Mouse (Mus musculus) lung, embryonic 16.5 days (tissue): Measurements from ENCODE around the gene Lrmda. TPM values are rescaled to one million over a fixed set of nuclear protein-coding genes. Genes with fewer than 3 reads are reported as not detected.

ENCODE experiments used
- ATAC-seq: fragments of 200-750 bp; cut with Nextera tagmentation; 2 replicates; pipeline ENCODE4 v1.8.0; 2017; ENCODE audit warnings: low read depth, mild to moderate bottlenecking, moderate library complexity
- H3K27ac ChIP-seq: fragments of 300-500 bp; sonication (generic); 2 replicates; pipeline ENCODE4 v1.5.1; 2014; ENCODE audit warnings: mild to moderate bottlenecking, control low read depth, low read length
- H3K27me3 ChIP-seq: fragments of 300-500 bp; sonication (generic); 2 replicates; pipeline ENCODE4 v1.6.1; 2014; ENCODE audit warnings: low read depth, low read length, mixed read lengths; ENCODE audit not compliant: control insufficient read depth, insufficient read depth
- H3K36me3 ChIP-seq: fragments of 300-500 bp; sonication (generic); 2 replicates; pipeline ENCODE4 v1.6.1; 2014; ENCODE audit warnings: low read length; ENCODE audit not compliant: control insufficient read depth, insufficient read depth
- H3K4me1 ChIP-seq: fragments of 300-500 bp; sonication (generic); replicated peaks from 2 replicates; pipeline ENCODE4 v1.6.1; 2014; ENCODE audit warnings: low read length, mixed read lengths; ENCODE audit not compliant: control insufficient read depth, insufficient read depth
- H3K4me2 ChIP-seq: fragments of 300-500 bp; sonication (generic); 2 replicates; pipeline ENCODE4 v1.6.1; 2014; ENCODE audit warnings: low read depth, low read length, control low read depth
- H3K4me3 ChIP-seq: fragments of 300-500 bp; sonication (generic); 2 replicates; pipeline ENCODE4 v1.5.1; 2014; ENCODE audit warnings: mild to moderate bottlenecking, low read length, control low read depth
- H3K9ac ChIP-seq: fragments of 300-500 bp; sonication (generic); 2 replicates; pipeline ENCODE4 v1.6.1; 2014; ENCODE audit warnings: low read length, control low read depth
- H3K9me3 ChIP-seq: fragments of 300-500 bp; sonication (generic); 2 replicates; pipeline ENCODE4 v1.6.1; 2016; ENCODE audit warnings: low read length; ENCODE audit not compliant: control insufficient read depth
- WGBS: fragments of 180-500 bp; shearing (Covaris S2); extraction: QIAGEN DNeasy Blood & Tissue Kit; methylation state at CpG from one replicate; pipeline ENCODE4 v1.1.7; 2014; 5-methylcytosine and 5-hydroxymethylcytosine counted together
- polyA plus RNA-seq: library from polyadenylated mRNA; unstranded; fragments of >200 nt; fragmentation: Nextera tagmentation; extraction: Ambion mirVana; gene quantifications from 2 replicates; pipeline ENCODE4 v1.2.1, GENCODE M21; 2015

The Lrmda gene
- polyA plus RNA-seq, 1 experiment from 2014 or later, result 1.2 TPM

- Histone ChIP-seq H3K4me3 (no peak overlapping the region), H3K4me2 (no peak overlapping the region), H3K9me3 (no peaks in the 10 kb centered on the region), H3K27ac (no peak overlapping the region), H3K4me1 (peaks cover 12% of the 10 kb centered on the region), H3K9ac (no peak overlapping the region), H3K27me3 (no peaks in the 10 kb centered on the region), H3K36me3 (no peaks in the 10 kb centered on the region)
- no peak for ATAC-seq
- WGBS, result 48% methylated on average over 4 of the region's 4 CpGs
Measured at GRCm38 (mm10) chr14:22931114-22931822, 911.8 kb downstream of the Lrmda start.

GRCm38 (mm10) chr14:22936701-22937100, 917.2 kb downstream of the Lrmda start:
- Histone ChIP-seq H3K9ac (no peak overlapping the region), H3K36me3 (no peaks in the 10 kb centered on the region), H3K4me1 (no peaks in the 10 kb centered on the region), H3K4me3 (no peak overlapping the region), H3K4me2 (no peak overlapping the region), H3K27ac (no peak overlapping the region), H3K9me3 (no peaks in the 10 kb centered on the region), H3K27me3 (no peaks in the 10 kb centered on the region)
- 73% methylated on average over 3 of the region's 3 CpGs for WGBS
- no peak for ATAC-seq

GRCm38 (mm10) chr14:22940576-22940975, 921.1 kb downstream of the Lrmda start:
- Histone ChIP-seq H3K9me3 (no peaks in the 10 kb centered on the region), H3K4me1 (no peaks in the 10 kb centered on the region), H3K27ac (no peak overlapping the region), H3K4me3 (no peak overlapping the region), H3K9ac (no peak overlapping the region), H3K4me2 (no peak overlapping the region), H3K36me3 (no peaks in the 10 kb centered on the region), H3K27me3 (no peaks in the 10 kb centered on the region)
- WGBS, result 21% methylated on average over 2 of the region's 2 CpGs
- no peak for ATAC-seq

- H3K9me3 ChIP-seq, result no peaks in the 10 kb centered on the region
- no peak overlapping the region for H3K4me3 ChIP-seq
- H3K4me2 ChIP-seq, result no peak overlapping the region
- no peaks in the 10 kb centered on the region for H3K4me1 ChIP-seq
- H3K27ac ChIP-seq, result no peak overlapping the region
- no peaks in the 10 kb centered on the region for H3K36me3 ChIP-seq
- H3K9ac ChIP-seq, result no peak overlapping the region
- no peaks in the 10 kb centered on the region for H3K27me3 ChIP-seq
- ATAC-seq, result no peak
- WGBS, result 94% methylated on average over 2 of the region's 2 CpGs
Measured at GRCm38 (mm10) chr14:22942569-22942968, 923.1 kb downstream of the Lrmda start.

- Histone ChIP-seq H3K9me3 (no peaks in the 10 kb centered on the region), H3K27ac (no peak overlapping the region), H3K4me1 (no peaks in the 10 kb centered on the region), H3K36me3 (no peaks in the 10 kb centered on the region), H3K4me2 (no peak overlapping the region), H3K9ac (no peak overlapping the region), H3K27me3 (no peaks in the 10 kb centered on the region), H3K4me3 (no peak overlapping the region)
- ATAC-seq, result no peak
Measured at GRCm38 (mm10) chr14:22949466-22949865, 930.0 kb downstream of the Lrmda start.

- Histone ChIP-seq H3K4me1 (no peaks in the 10 kb centered on the region), H3K9ac (no peak overlapping the region), H3K9me3 (no peaks in the 10 kb centered on the region), H3K27me3 (no peaks in the 10 kb centered on the region), H3K4me2 (no peak overlapping the region), H3K27ac (no peak overlapping the region), H3K36me3 (no peaks in the 10 kb centered on the region), H3K4me3 (no peak overlapping the region)
- 76% methylated on average over 1 of the region's 1 CpGs for WGBS
- ATAC-seq, result no peak
Measured at GRCm38 (mm10) chr14:22952981-22953380, 933.5 kb downstream of the Lrmda start.

- Histone ChIP-seq H3K9ac (no peak overlapping the region), H3K27ac (no peak overlapping the region), H3K27me3 (no peaks in the 10 kb centered on the region), H3K4me1 (no peaks in the 10 kb centered on the region), H3K36me3 (no peaks in the 10 kb centered on the region), H3K4me2 (no peak overlapping the region), H3K9me3 (no peaks in the 10 kb centered on the region), H3K4me3 (no peak overlapping the region)
- WGBS, result 73% methylated on average over 1 of the region's 1 CpGs
- ATAC-seq, result no peak
Measured at GRCm38 (mm10) chr14:22960166-22960565, 940.7 kb downstream of the Lrmda start.

GRCm38 (mm10) chr14:22964796-22965660, 945.5 kb downstream of the Lrmda start:
- H3K36me3 ChIP-seq, result no peaks in the 10 kb centered on the region
- H3K27ac ChIP-seq, result no peak overlapping the region
- WGBS, result 70% methylated on average over 9 of the region's 9 CpGs
- no peaks in the 10 kb centered on the region for H3K27me3 ChIP-seq
- H3K9me3 ChIP-seq, result no peaks in the 10 kb centered on the region
- no peaks in the 10 kb centered on the region for H3K4me1 ChIP-seq
- no peak overlapping the region for H3K9ac ChIP-seq
- no peak for ATAC-seq
- no peak overlapping the region for H3K4me2 ChIP-seq
- H3K4me3 ChIP-seq, result no peak overlapping the region

GRCm38 (mm10) chr14:22968705-22969104, 949.2 kb downstream of the Lrmda start:
- Histone ChIP-seq H3K4me1 (no peaks in the 10 kb centered on the region), H3K27ac (no peak overlapping the region), H3K4me2 (no peak overlapping the region), H3K4me3 (no peak overlapping the region), H3K27me3 (no peaks in the 10 kb centered on the region), H3K36me3 (no peaks in the 10 kb centered on the region), H3K9me3 (no peaks in the 10 kb centered on the region), H3K9ac (no peak overlapping the region)
- ATAC-seq, result no peak
- WGBS, result 70% methylated on average over 5 of the region's 5 CpGs
